22 mouse cellular contexts compared by ENCODE assay signal in genomic region chr3:138210432-138211075, GRCm38 (mm10). TPM values are rescaled to one million over a fixed set of nuclear protein-coding genes. Genes with fewer than 3 reads are reported as not detected.
DNase-seq lines count a peak whose midpoint lies in the region; TF ChIP-seq lines count a peak whose summit lies in the region.
"Had no signal": no experiment of that assay in that cellular context is flagged by ENCODE, and none has a peak within 500 bp of the region (broad histone marks: within the 10 kb centered on the region; RNA-seq: fewer than 3 reads in every experiment).

No protein-coding gene starts in this region.

- peaks cover 0 to 2% of the 10 kb centered on the region in 2 experiments; a peak in 2 of 4 replicates for H3K27me3 ChIP-seq in MEL (ENCODE audit: control insufficient read depth in 1 of 2, insufficient read depth in 2 of 2, low read length in 2 of 2)
- H3K27me3 ChIP-seq: CH12.LX; embryonic facial prominence, embryonic 12.5 days; forebrain, embryonic 15.5 days; heart, embryonic 12.5 days; hindbrain, embryonic 15.5 days had no signal

- no peak for TF ChIP-seq CTCF in MEL (IDR thresholded peaks at IDR 0.05 in 2 of 3, conservative IDR thresholded peaks at IDR 0.05 in 1 of 3; ENCODE audit: control insufficient read depth in 1 of 3, insufficient read depth in 1 of 3, low read depth in 2 of 3, low read length in 3 of 3, poor library complexity in 1 of 3, severe bottlenecking in 1 of 3)

- TF ChIP-seq EP300 in MEL (IDR thresholded peaks at IDR 0.05; ENCODE audit: low read depth in 1 of 2, low read length in 2 of 2): no peak

- peaks cover 0 to 4% of the 10 kb centered on the region in 2 experiments; a peak in 1 of 4 replicates for H3K4me1 ChIP-seq in MEL (ENCODE audit: control insufficient read depth in 1 of 2, insufficient read depth in 2 of 2, low read length in 2 of 2)
- H3K4me1 ChIP-seq: forebrain, embryonic 15.5 days; heart, embryonic 12.5 days had no signal

- TF ChIP-seq RAD21 in MEL (IDR thresholded peaks at IDR 0.05; ENCODE audit: low read depth, low read length): no peak

- no peaks in the 10 kb centered on the region for H3K36me3 ChIP-seq in MEL (ENCODE audit: control insufficient read depth in 1 of 2, insufficient read depth in 2 of 2, low read length in 2 of 2)
- H3K36me3 ChIP-seq: embryonic facial prominence, embryonic 12.5 days; forebrain, embryonic 15.5 days; heart, embryonic 12.5 days; hindbrain, embryonic 15.5 days had no signal

- H3K9ac ChIP-seq in MEL (ENCODE audit: control insufficient read depth, low read depth, low read length, poor library complexity, severe bottlenecking): no peak overlapping the region
- H3K9ac ChIP-seq: embryonic facial prominence, embryonic 12.5 days; forebrain, embryonic 15.5 days; heart, embryonic 12.5 days; hindbrain, embryonic 15.5 days had no signal

- H3K27ac ChIP-seq in MEL (ENCODE audit: control insufficient read depth, low read depth, low read length): no peak overlapping the region
- H3K27ac ChIP-seq: embryonic facial prominence, embryonic 12.5 days; forebrain, embryonic 15.5 days; hindbrain, embryonic 15.5 days had no signal

- no peak overlapping the region for H3K4me3 ChIP-seq in MEL (ENCODE audit: control insufficient read depth in 1 of 2, insufficient read depth in 1 of 2, low read depth in 2 of 2, low read length in 2 of 2)
- H3K4me3 ChIP-seq: embryonic facial prominence, embryonic 12.5 days; forebrain, embryonic 15.5 days; heart, embryonic 12.5 days; hindbrain, embryonic 15.5 days had no signal

- TF ChIP-seq POLR2A in MEL (IDR thresholded peaks at IDR 0.05; ENCODE audit: control insufficient read depth in 1 of 2, insufficient read depth in 1 of 2, low read depth in 1 of 2, low read length in 2 of 2, poor library complexity in 1 of 2): no peak

- H3K9me3 ChIP-seq in MEL (replicated peaks; ENCODE audit: insufficient read depth, low read length): no peaks in the 10 kb centered on the region
- H3K9me3 ChIP-seq: embryonic facial prominence, embryonic 12.5 days; forebrain, embryonic 15.5 days; hindbrain, embryonic 15.5 days had no signal

- no peaks in the 10 kb centered on the region for H3K79me2 ChIP-seq in MEL (ENCODE audit: control insufficient read depth, insufficient read depth, low read length, poor library complexity)

- DNase-seq in adrenal gland, adult 2 months: peak; percentile 83
- DNase-seq in adrenal gland, postnatal 4 days (ENCODE audit: low spot score in 2 of 2): no peak
- DNase-seq in MEL (ENCODE audit: low read depth, low spot score): peak; percentile 58
- DNase-seq in adrenal gland, postnatal 25 days: peak; percentile 24
- peak; percentile 53 for DNase-seq in testis, postnatal 14 days (ENCODE audit: low spot score)
- no peak for DNase-seq in frontal cortex, postnatal 25 days (ENCODE audit: low spot score in 2 of 2)
- no peak for DNase-seq in lung, postnatal 10 days
- DNase-seq: cerebellum, adult 2 months; cerebellum, postnatal 14 days; gastrocnemius, postnatal 10 days; heart, postnatal 36 days had no signal

TF ChIP-seq in MEL, 35 proteins besides CTCF, POLR2A, EP300 and RAD21:
- TF ChIP-seq ETS1 (IDR thresholded peaks at IDR 0.05; ENCODE audit: low read depth, low read length) (no peak), CHD2 (IDR thresholded peaks at IDR 0.05; ENCODE audit: low read length) (no peak), MAFK (IDR thresholded peaks at IDR 0.05; ENCODE audit: borderline replicate concordance, low read depth, low read length) (no peak), GABPA (IDR thresholded peaks at IDR 0.05; ENCODE audit: low read depth, low read length) (0 out of 2 replicates have a peak, but pooled peaks have one; percentile 17), TBP (IDR thresholded peaks at IDR 0.05; ENCODE audit: low read depth, low read length) (no peak), TAL1 (IDR thresholded peaks at IDR 0.05; ENCODE audit: low read length) (no peak), USF1 (IDR thresholded peaks at IDR 0.05; ENCODE audit: low read depth, low read length) (no peak), ZNF384 (IDR thresholded peaks at IDR 0.05; ENCODE audit: low read depth, low read length) (no peak)

RNA-seq across cellular contexts. Expression of gene Adh7, which starts 7.0 kb away (rescaled TPM):
- 10 to 100 TPM in 1 of 2 experiments, 1 to 10 TPM in 1; 8.4 to 61.8 TPM for total RNA-seq in adrenal gland, adult 2 months (2021)
- polyA plus RNA-seq in adrenal gland, adult 2 months (2012; rRNA removed): 3.9 and 4.4 TPM in 2 replicates
- 10 to 100 TPM; 22.2 to 29.2 TPM for total RNA-seq in adrenal gland, postnatal 4 days (2021)
- not detected in 2 replicates for total RNA-seq in MEL (2012; rRNA removed)
- not detected for polyA plus RNA-seq in MEL (2012; ENCODE audit: insufficient read depth in 1 of 2, insufficient read length in 2 of 2, low read depth in 1 of 2, low replicate concordance in 2 of 2, missing spikeins in 1 of 2)
- 37.9 and 41.2 TPM in 2 replicates for total RNA-seq in adrenal gland, postnatal 25 days (2021)
- total RNA-seq: CH12.LX; granulocyte monocyte progenitor cell, adult 5-6 weeks had no signal
- polyA plus RNA-seq: cerebellum, adult 2 months; heart, embryonic 12.5 days had no signal

RNA-seq across cellular contexts. Expression of gene 4930579F01Rik, which starts 16.9 kb away (rescaled TPM):
- total RNA-seq in adrenal gland, adult 2 months (2021): not detected
- polyA plus RNA-seq in adrenal gland, adult 2 months (2012; rRNA removed): not detected in 2 replicates
- not detected for total RNA-seq in adrenal gland, postnatal 4 days (2021)
- total RNA-seq in MEL (2012; rRNA removed): not detected in 2 replicates
- polyA plus RNA-seq in MEL (2012; ENCODE audit: insufficient read depth in 1 of 2, insufficient read length in 2 of 2, low read depth in 1 of 2, low replicate concordance in 2 of 2, missing spikeins in 1 of 2): not detected
- total RNA-seq in adrenal gland, postnatal 25 days (2021): 0.24 TPM in 1 of 2 replicates, not detected in the other
- total RNA-seq: CH12.LX; gastrocnemius, postnatal 10 days; granulocyte monocyte progenitor cell, adult 5-6 weeks; heart, adult 8-10 months; heart, postnatal 36 days had no signal
- polyA plus RNA-seq: cerebellum, adult 2 months; cortical plate, adult 2 months; forebrain, embryonic 11.5 days; forebrain, embryonic 15.5 days; heart, embryonic 12.5 days; heart, embryonic 16.5 days; hindbrain, embryonic 11.5 days had no signal

RNA-seq across cellular contexts. Expression of gene Adh1, which starts 50.2 kb away (rescaled TPM):
- total RNA-seq in adrenal gland, adult 2 months (2021): 1,000 to 10,000 TPM; 1,828 to 8,328 TPM
- 1,650 and 3,116 TPM in 2 replicates for polyA plus RNA-seq in adrenal gland, adult 2 months (2012; rRNA removed)
- 1,000 to 10,000 TPM; 4,514 to 5,007 TPM for total RNA-seq in adrenal gland, postnatal 4 days (2021)
- total RNA-seq in MEL (2012; rRNA removed): 0.15 and 0.23 TPM in 2 replicates
- polyA plus RNA-seq in MEL (2012; ENCODE audit: insufficient read depth in 1 of 2, insufficient read length in 2 of 2, low read depth in 1 of 2, low replicate concordance in 2 of 2, missing spikeins in 1 of 2): not detected
- total RNA-seq in adrenal gland, postnatal 25 days (2021): 7,275 and 7,287 TPM in 2 replicates
- total RNA-seq: CH12.LX; granulocyte monocyte progenitor cell, adult 5-6 weeks had no signal

Comparison
In these comparisons a context has a peak if more than half of its experiments do, and no peak if none do; other contexts are left out.
1. DNase-seq: peak in adrenal gland, adult 2 months (single experiment), MEL (single experiment), adrenal gland, postnatal 25 days (single experiment) and testis, postnatal 14 days (single experiment); none in adrenal gland, postnatal 4 days (0 of 2), frontal cortex, postnatal 25 days (0 of 2) and lung, postnatal 10 days (single experiment).
2. RNA of gene Adh1, which starts 50.2 kb away (total RNA-seq): 1,828 to 8,328 TPM in adrenal gland, adult 2 months, 7,275 to 7,287 TPM in adrenal gland, postnatal 25 days and 4,514 to 5,007 TPM in adrenal gland, postnatal 4 days; 0.15 to 0.23 TPM in MEL; every median in the first group is over 1,000 times any median in the second.